In the genomic region with DNA sequence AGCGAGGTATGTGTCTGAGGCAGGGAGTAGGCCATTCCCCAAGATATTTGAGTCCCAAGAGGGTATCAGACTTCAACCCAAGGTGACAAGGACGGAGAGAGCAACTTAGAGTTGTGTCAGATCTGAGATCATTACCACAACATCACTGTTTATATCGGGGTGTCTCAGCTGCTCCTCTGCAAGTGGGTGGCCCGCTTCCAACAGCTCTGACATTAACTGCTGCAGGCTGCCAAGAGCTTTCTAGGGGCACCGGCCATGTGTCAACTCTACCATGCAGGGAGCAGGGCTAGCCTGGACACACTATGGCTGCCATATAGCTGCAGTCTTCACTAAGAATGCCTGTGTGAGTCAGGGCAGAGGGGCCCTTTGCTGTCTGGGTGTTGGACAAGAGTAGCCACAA, we compare ENCODE assay signal across 26 mouse cellular contexts. TPM values are rescaled to one million over a fixed set of nuclear protein-coding genes. Genes with fewer than 3 reads are reported as not detected.
DNase-seq lines count a peak whose midpoint lies in the region; ATAC-seq and TF ChIP-seq lines count a peak whose summit lies in the region.
"Had no signal": no experiment of that assay in that cellular context is flagged by ENCODE, and none has a peak within 500 bp of the region (broad histone marks: within the 10 kb centered on the region; RNA-seq: fewer than 3 reads in every experiment).

No protein-coding gene starts in this region.

- no peak overlapping the region for H3K4me2 ChIP-seq in intestine, postnatal 0 days (replicated peaks; ENCODE audit: low read depth)
- H3K4me2 ChIP-seq: embryonic facial prominence, embryonic 15.5 days; forebrain, embryonic 15.5 days; heart, embryonic 11.5 days; heart, embryonic 15.5 days; hindbrain, embryonic 14.5 days; intestine, embryonic 15.5 days had no signal

- ATAC-seq in cerebellum, adult (ENCODE audit: insufficient number of reproducible peaks, low FRiP score, low TSS enrichment) = no peak
- ATAC-seq in erythroid progenitor cell, adult 5-6 weeks (replicated peaks; ENCODE audit: low FRiP score, poor library complexity, severe bottlenecking) = 0 out of 2 replicates have a peak, but pooled peaks have one; percentile 25
- ATAC-seq in intestine, postnatal 0 days = no peak
- ATAC-seq: activated CD4-positive, CD25-positive, alpha-beta regulatory T cell, adult 4 months; CD4-positive, CD25-positive, alpha-beta regulatory T cell, adult 4 months; forebrain, embryonic 15.5 days; intestine, embryonic 15.5 days; Patski had no signal

- H3K9ac ChIP-seq in intestine, postnatal 0 days (ENCODE audit: low read depth, low read length) = no peak overlapping the region
- H3K9ac ChIP-seq: embryonic facial prominence, embryonic 15.5 days; forebrain, embryonic 15.5 days; heart, embryonic 15.5 days; hindbrain, embryonic 14.5 days; intestine, embryonic 15.5 days had no signal

- no peaks in the 10 kb centered on the region for H3K27me3 ChIP-seq in intestine, postnatal 0 days (replicated peaks; ENCODE audit: control insufficient read depth, insufficient read depth, low read length)
- H3K27me3 ChIP-seq: embryonic facial prominence, embryonic 15.5 days; forebrain, embryonic 15.5 days; heart, embryonic 15.5 days; intestine, embryonic 15.5 days; Patski had no signal

- 73% methylated on average over 5 of the region's 5 CpGs for WGBS in intestine, postnatal 0 days

- no peak for TF ChIP-seq CTCF in intestine, postnatal 0 days (IDR thresholded peaks at IDR 0.05; ENCODE audit: low read depth)

- H3K4me1 ChIP-seq in intestine, postnatal 0 days (replicated peaks; ENCODE audit: control insufficient read depth, insufficient read depth, low read length) = no peaks in the 10 kb centered on the region
- H3K4me1 ChIP-seq: heart, embryonic 15.5 days; intestine, embryonic 15.5 days had no signal

- H3K4me3 ChIP-seq in intestine, postnatal 0 days (ENCODE audit: low read depth, low read length) = no peak overlapping the region
- H3K4me3 ChIP-seq: embryonic facial prominence, embryonic 15.5 days; erythroblast, embryonic 14.5 days; forebrain, embryonic 15.5 days; heart, adult 2 months; heart, embryonic 15.5 days; hindbrain, embryonic 10.5 days; intestine, embryonic 15.5 days had no signal

- H3K36me3 ChIP-seq in intestine, postnatal 0 days (ENCODE audit: control insufficient read depth, insufficient read depth) = no peaks in the 10 kb centered on the region
- H3K36me3 ChIP-seq: embryonic facial prominence, embryonic 15.5 days; forebrain, embryonic 15.5 days; G1E; heart, embryonic 15.5 days; hindbrain, embryonic 10.5 days; intestine, embryonic 15.5 days had no signal

- peak; percentile 26 for DNase-seq in cerebellum, adult 11 months
- DNase-seq in cerebellum, adult 9-11 months = peak; percentile 36
- DNase-seq in cerebellum, adult 9-10 months = no peak
- peak; percentile 27 for DNase-seq in brain, adult 2 months (ENCODE audit: low read depth, low spot score)
- DNase-seq in heart, postnatal 4 days = no peak
- DNase-seq: adrenal gland, postnatal 14 days; B cell, adult 2 months; gastrocnemius, postnatal 10 days; heart, adult 2 months; heart, postnatal 14 days; kidney, adult 2 months had no signal

- H3K27ac ChIP-seq in intestine, postnatal 0 days (ENCODE audit: low read depth, low read length) = no peak overlapping the region
- H3K27ac ChIP-seq: embryonic facial prominence, embryonic 15.5 days; forebrain, embryonic 15.5 days; heart, adult 2 months; heart, embryonic 15.5 days; hindbrain, embryonic 10.5 days; hindbrain, embryonic 14.5 days; intestine, embryonic 15.5 days had no signal

- no peaks in the 10 kb centered on the region for H3K9me3 ChIP-seq in intestine, postnatal 0 days (ENCODE audit: control insufficient read depth)
- H3K9me3 ChIP-seq: embryonic facial prominence, embryonic 15.5 days; forebrain, embryonic 15.5 days; G1E; heart, embryonic 15.5 days; hindbrain, embryonic 10.5 days; intestine, embryonic 15.5 days had no signal

RNA-seq across cellular contexts. Expression of a gene that starts 43.3 kb away (rescaled TPM):
- total RNA-seq in erythroid progenitor cell, adult 5-6 weeks (2015; ENCODE audit: low replicate concordance) = 12.2 and 18.4 TPM in 2 replicates
- total RNA-seq in erythroid progenitor cell, adult 5-6 weeks (2017; ENCODE audit: low replicate concordance) = 3.3 TPM in 2 replicates
- 15.8 and 17.2 TPM in 2 replicates for polyA plus RNA-seq in intestine, postnatal 0 days (2015; fragmentation: Nextera tagmentation; extraction: Ambion mirVana)
- total RNA-seq in heart, postnatal 4 days (2021) = 10 to 100 TPM; 19.3 to 21.0 TPM

RNA-seq across cellular contexts. Expression of a gene that starts 43.4 kb away (rescaled TPM):
- 1.4 and 3.4 TPM in 2 replicates for total RNA-seq in erythroid progenitor cell, adult 5-6 weeks (2015; ENCODE audit: low replicate concordance)
- 2.8 TPM in 1 of 2 replicates, not detected in the other for total RNA-seq in erythroid progenitor cell, adult 5-6 weeks (2017; ENCODE audit: low replicate concordance)
- 4.9 and 6.9 TPM in 2 replicates for polyA plus RNA-seq in intestine, postnatal 0 days (2015; fragmentation: Nextera tagmentation; extraction: Ambion mirVana)
- total RNA-seq in heart, postnatal 4 days (2021) = 10 to 100 TPM; 11.3 to 13.4 TPM

Comparison
In these comparisons a context has a peak if more than half of its experiments do, and no peak if none do; other contexts are left out.
1. DNase-seq: peak in cerebellum, adult 11 months (single experiment), cerebellum, adult 9-11 months (single experiment) and brain, adult 2 months (single experiment); none in cerebellum, adult 9-10 months (single experiment) and heart, postnatal 4 days (single experiment).